Mouse (Mus musculus) olfactory bulb, adult 2 months (tissue): Measurements from ENCODE around the gene Ndrg3. TPM values are rescaled to one million over a fixed set of nuclear protein-coding genes. Genes with fewer than 3 reads are reported as not detected.
"Not testable (repeated sequence)": the region's sequence is repeated elsewhere in the genome, so short reads cannot be mapped to it uniquely, and the experiment has no call there.

ENCODE experiments used
- H3K27ac ChIP-seq: fragments of 200-500 bp; 2 replicates; pipeline ENCODE4 v1.5.1; 2012; ENCODE audit warnings: low read depth, low read length; ENCODE audit not compliant: insufficient read depth
- H3K4me1 ChIP-seq: fragments of 200-500 bp; 2 replicates; pipeline ENCODE4 v1.6.1; 2012; ENCODE audit warnings: low read length; ENCODE audit not compliant: control insufficient read depth, insufficient read depth
- H3K4me3 ChIP-seq: fragments of 200-500 bp; 2 replicates; pipeline ENCODE4 v1.5.1; 2012; ENCODE audit warnings: mild to moderate bottlenecking, low read depth, low read length, moderate library complexity; ENCODE audit not compliant: insufficient read depth
- CTCF ChIP-seq: fragments of 200-500 bp; IDR thresholded peaks from 2 replicates; pipeline ENCODE4 v1.5.1; 2012; ENCODE audit warnings: low read depth, mild to moderate bottlenecking, low read length, moderate library complexity; ENCODE audit not compliant: insufficient read depth
- POLR2A ChIP-seq: fragments of 200-500 bp; IDR thresholded peaks from 2 replicates; pipeline ENCODE4 v1.6.1; 2012; ENCODE audit warnings: mild to moderate bottlenecking, low read depth, low read length, moderate library complexity; ENCODE audit not compliant: insufficient read depth
- WGBS: fragments of 180-500 bp; shearing (Covaris S2); methylation state at CpG from one replicate; pipeline ENCODE4 v1.1.7; 2018; 5-methylcytosine and 5-hydroxymethylcytosine counted together
- polyA plus RNA-seq: library from polyadenylated mRNA; stranded (reverse); fragments of >200 nt; gene quantifications from 2 replicates; pipeline ENCODE4 v1.2.4, GENCODE M21; 2012; ENCODE audit warnings: low replicate concordance; ENCODE audit not compliant: missing spikeins, insufficient read depth, insufficient read length

Gene Ndrg3
- polyA plus RNA-seq, 1 experiment = 187 TPM

- 87% methylated on average over 6 of the region's 6 CpGs for WGBS
- H3K4me3 ChIP-seq = no peak overlapping the region
- TF ChIP-seq POLR2A (no peak), CTCF (no peak)
- H3K27ac ChIP-seq = no peak overlapping the region
- H3K4me1 ChIP-seq = peaks cover 3% of the 10 kb centered on the region; the same call in 1 of the 2 replicates
These were observed 61.3 kb downstream of the Ndrg3 start for GRCm38 (mm10) chr2:156930549-156930948.

GRCm38 (mm10) chr2:156929519-156930120 lies 62.2 kb downstream of the Ndrg3 start:
- Histone ChIP-seq H3K4me3 (no peak overlapping the region), H3K27ac (no peak overlapping the region), H3K4me1 (peaks cover 3% of the 10 kb centered on the region; the same call in 1 of the 2 replicates)
- TF ChIP-seq POLR2A = no peak
- no peak for TF ChIP-seq CTCF
- WGBS = 67% methylated on average over 11 of the region's 11 CpGs

GRCm38 (mm10) chr2:156928606-156929005 lies 63.2 kb downstream of the Ndrg3 start:
- 95% methylated on average over 6 of the region's 6 CpGs for WGBS
- Histone ChIP-seq H3K27ac (no peak overlapping the region), H3K4me3 (no peak overlapping the region)

GRCm38 (mm10) chr2:156927663-156928062 lies 64.2 kb downstream of the Ndrg3 start:
- H3K4me3 ChIP-seq = no peak overlapping the region
- no peak for TF ChIP-seq POLR2A
- no peak for TF ChIP-seq CTCF
- peaks cover 3% of the 10 kb centered on the region; the same call in 1 of the 2 replicates for H3K4me1 ChIP-seq
- WGBS = 77% methylated on average over 6 of the region's 6 CpGs
- peak overlapping the region; percentile 26; the same call in 1 of the 2 replicates for H3K27ac ChIP-seq

More at GRCm38 (mm10) chr2:156928606-156929005, 63.2 kb downstream of the Ndrg3 start:
- H3K4me1 ChIP-seq = peaks cover 3% of the 10 kb centered on the region; the same call in 1 of the 2 replicates
- TF ChIP-seq POLR2A (no peak), CTCF (no peak)

- WGBS = 88% methylated on average over 3 of the region's 3 CpGs
- H3K4me3 ChIP-seq, H3K4me1 ChIP-seq, H3K27ac ChIP-seq: not testable (repeated sequence)
These were observed 66.2 kb downstream of the Ndrg3 start for GRCm38 (mm10) chr2:156925611-156926010.

- 82% methylated on average over 4 of the region's 4 CpGs for WGBS
- H3K27ac ChIP-seq, H3K4me1 ChIP-seq, H3K4me3 ChIP-seq: not testable (repeated sequence)
These were observed 66.8 kb downstream of the Ndrg3 start for GRCm38 (mm10) chr2:156925075-156925474.

GRCm38 (mm10) chr2:156924210-156924898 lies 67.5 kb downstream of the Ndrg3 start:
- no peak overlapping the region for H3K4me3 ChIP-seq
- 50% methylated on average over 3 of the region's 3 CpGs for WGBS
- TF ChIP-seq CTCF (no peak), POLR2A (no peak)
- peaks cover 3% of the 10 kb centered on the region; the same call in 1 of the 2 replicates for H3K4me1 ChIP-seq
- H3K27ac ChIP-seq = no peak overlapping the region

GRCm38 (mm10) chr2:156923057-156923456 lies 68.8 kb downstream of the Ndrg3 start:
- WGBS = 81% methylated on average over 5 of the region's 5 CpGs
- Histone ChIP-seq H3K27ac (no peak overlapping the region), H3K4me1 (peaks cover 3% of the 10 kb centered on the region; the same call in 1 of the 2 replicates), H3K4me3 (no peak overlapping the region)
- no peak for TF ChIP-seq CTCF
- no peak for TF ChIP-seq POLR2A

GRCm38 (mm10) chr2:156919796-156920195 lies 72.1 kb downstream of the Ndrg3 start:
- Histone ChIP-seq H3K4me1 (no peaks in the 10 kb centered on the region), H3K27ac (no peak overlapping the region), H3K4me3 (no peak overlapping the region)
- 83% methylated on average over 2 of the region's 2 CpGs for WGBS
- no peak for TF ChIP-seq POLR2A
- TF ChIP-seq CTCF = no peak

- not testable (repeated sequence) for H3K4me1 ChIP-seq, H3K4me3 ChIP-seq, H3K27ac ChIP-seq
- WGBS = 94% methylated on average over 11 of the region's 11 CpGs
These were observed 72.7 kb downstream of the Ndrg3 start for GRCm38 (mm10) chr2:156919191-156919590.
